Mouse (Mus musculus) kidney, adult 2 months (tissue): ENCODE data around the gene Disc1.

Experiments
- CTCF ChIP-seq: fragments of 200-500 bp; conservative IDR thresholded peaks from 2 replicates; pipeline ENCODE4 v1.5.1; 2011; ENCODE audit warnings: low read depth, mild to moderate bottlenecking, control low read depth, low read length, moderate library complexity, mixed read lengths; ENCODE audit not compliant: insufficient read depth, insufficient read length
- POLR2A ChIP-seq: fragments of 200-500 bp; IDR thresholded peaks from one replicate; pipeline ENCODE4 v1.6.1; 2011; ENCODE audit warnings: low read depth, low read length, control low read depth

DNA sequence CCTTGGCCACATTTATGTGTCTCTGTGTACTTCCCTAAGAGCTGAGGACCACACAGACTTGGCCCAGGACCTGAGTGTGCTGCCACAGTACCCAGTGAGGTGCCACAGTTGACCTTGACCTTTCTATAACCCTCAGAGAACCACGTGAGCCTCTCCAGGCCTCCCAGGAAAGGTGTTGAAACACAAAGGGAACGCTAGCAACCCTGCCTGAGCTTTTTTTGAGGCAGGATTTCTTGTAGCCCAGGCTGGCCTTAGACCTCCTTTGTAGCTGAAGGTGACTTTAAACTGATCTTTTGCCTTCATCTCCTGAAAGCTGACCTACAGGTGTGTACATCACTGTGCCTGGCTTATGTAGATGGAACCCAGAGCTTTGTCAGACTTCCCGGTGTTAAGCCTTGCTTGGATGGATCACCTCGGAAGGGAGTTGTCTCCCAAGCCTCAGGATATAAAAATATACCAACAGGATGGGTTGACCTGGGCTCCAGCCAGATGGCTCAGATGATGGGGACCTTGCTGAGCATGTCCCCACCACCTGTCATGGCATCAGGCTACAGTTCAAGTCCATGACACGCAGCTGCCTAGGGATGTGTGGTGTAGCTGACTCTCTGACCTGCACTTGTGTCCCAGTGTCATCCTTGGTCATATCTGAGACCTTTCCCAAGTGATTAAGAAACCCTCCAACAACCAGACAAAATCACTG is 4.8 kb upstream of the Disc1 start:
- no peak for TF ChIP-seq POLR2A
- TF ChIP-seq CTCF = no peak
